Mouse (Mus musculus) kidney, embryonic 16.5 days (tissue): ENCODE measurements around the gene Mindy2. TPM values are rescaled to one million over a fixed set of nuclear protein-coding genes. Genes with fewer than 3 reads are reported as not detected.

Experiments
- ATAC-seq: fragments of 200-750 bp; cut with Nextera tagmentation; 2 replicates; pipeline ENCODE4 v1.8.0; 2017; ENCODE audit warnings: moderate TSS enrichment; ENCODE audit not compliant: low FRiP score, low TSS enrichment
- H3K27ac ChIP-seq: fragments of 300-500 bp; sonication (generic); 2 replicates; pipeline ENCODE4 v1.5.1; 2014; ENCODE audit warnings: low read length
- H3K27me3 ChIP-seq: fragments of 300-500 bp; sonication (generic); 2 replicates; pipeline ENCODE4 v1.6.1; 2014; ENCODE audit warnings: low read length, control low read depth, mixed read lengths; ENCODE audit not compliant: insufficient read depth
- H3K36me3 ChIP-seq: fragments of 300-500 bp; sonication (generic); 2 replicates; pipeline ENCODE4 v1.6.1; 2014; ENCODE audit warnings: low read length, control low read depth, mixed read lengths; ENCODE audit not compliant: insufficient read depth
- H3K4me1 ChIP-seq: fragments of 300-500 bp; sonication (generic); 2 replicates; pipeline ENCODE4 v1.6.1; 2014; ENCODE audit warnings: low read length, control low read depth, mixed read lengths; ENCODE audit not compliant: insufficient read depth
- H3K4me2 ChIP-seq: fragments of 300-500 bp; sonication (generic); replicated peaks from 2 replicates; pipeline ENCODE4 v1.6.1; 2014; ENCODE audit warnings: low read depth, low read length
- H3K4me3 ChIP-seq: fragments of 300-500 bp; sonication (generic); 2 replicates; pipeline ENCODE4 v1.5.1; 2014; ENCODE audit warnings: mild to moderate bottlenecking, low read length
- H3K9ac ChIP-seq: fragments of 300-500 bp; sonication (generic); replicated peaks from 2 replicates; pipeline ENCODE4 v1.6.1; 2014; ENCODE audit warnings: low read length
- H3K9me3 ChIP-seq: fragments of 300-500 bp; sonication (generic); 2 replicates; pipeline ENCODE4 v1.6.1; 2016; ENCODE audit warnings: low read length, control low read depth
- WGBS: fragments of 180-500 bp; shearing (Covaris S2); extraction: QIAGEN DNeasy Blood & Tissue Kit; methylation state at CpG from one replicate; pipeline ENCODE4 v1.1.7; 2014; 5-methylcytosine and 5-hydroxymethylcytosine counted together
- polyA plus RNA-seq: library from polyadenylated mRNA; unstranded; fragments of >200 nt; fragmentation: Nextera tagmentation; extraction: Ambion mirVana; gene quantifications from 2 replicates; pipeline ENCODE4 v1.2.1, GENCODE M21; 2015

The Mindy2 gene
- polyA plus RNA-seq, 1 experiment from 2014 or later: 8.8 TPM

DNA sequence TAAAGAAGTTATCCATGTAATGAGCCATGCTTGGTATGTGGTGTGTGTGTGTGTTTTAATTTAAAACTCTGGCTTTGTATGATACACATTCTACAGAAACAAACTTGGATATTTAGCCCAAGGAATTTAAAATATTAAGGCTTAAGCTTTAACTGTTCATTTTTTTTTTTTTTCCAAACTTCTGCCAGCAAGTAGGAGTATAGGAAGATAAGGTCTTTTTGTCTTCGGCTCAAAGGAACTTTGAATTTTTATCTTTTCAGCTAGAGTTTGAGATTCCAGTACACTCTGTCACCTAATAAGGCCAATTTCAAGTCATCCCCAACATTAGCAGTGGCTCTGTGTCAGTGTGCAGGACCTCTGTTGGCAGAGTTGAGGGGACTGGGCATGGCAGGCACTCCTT lies 25.2 kb upstream of the Mindy2 start:
- Histone ChIP-seq H3K36me3 (no peaks in the 10 kb centered on the region), H3K4me1 (peaks cover 18% of the 10 kb centered on the region), H3K9ac (no peak overlapping the region; the same call in 1 of the 2 replicates), H3K9me3 (no peaks in the 10 kb centered on the region), H3K4me2 (no peak overlapping the region), H3K4me3 (no peak overlapping the region), H3K27me3 (no peaks in the 10 kb centered on the region), H3K27ac (no peak overlapping the region)
- WGBS: 48% methylated on average over 1 of the region's 1 CpGs
- no peak for ATAC-seq

DNA sequence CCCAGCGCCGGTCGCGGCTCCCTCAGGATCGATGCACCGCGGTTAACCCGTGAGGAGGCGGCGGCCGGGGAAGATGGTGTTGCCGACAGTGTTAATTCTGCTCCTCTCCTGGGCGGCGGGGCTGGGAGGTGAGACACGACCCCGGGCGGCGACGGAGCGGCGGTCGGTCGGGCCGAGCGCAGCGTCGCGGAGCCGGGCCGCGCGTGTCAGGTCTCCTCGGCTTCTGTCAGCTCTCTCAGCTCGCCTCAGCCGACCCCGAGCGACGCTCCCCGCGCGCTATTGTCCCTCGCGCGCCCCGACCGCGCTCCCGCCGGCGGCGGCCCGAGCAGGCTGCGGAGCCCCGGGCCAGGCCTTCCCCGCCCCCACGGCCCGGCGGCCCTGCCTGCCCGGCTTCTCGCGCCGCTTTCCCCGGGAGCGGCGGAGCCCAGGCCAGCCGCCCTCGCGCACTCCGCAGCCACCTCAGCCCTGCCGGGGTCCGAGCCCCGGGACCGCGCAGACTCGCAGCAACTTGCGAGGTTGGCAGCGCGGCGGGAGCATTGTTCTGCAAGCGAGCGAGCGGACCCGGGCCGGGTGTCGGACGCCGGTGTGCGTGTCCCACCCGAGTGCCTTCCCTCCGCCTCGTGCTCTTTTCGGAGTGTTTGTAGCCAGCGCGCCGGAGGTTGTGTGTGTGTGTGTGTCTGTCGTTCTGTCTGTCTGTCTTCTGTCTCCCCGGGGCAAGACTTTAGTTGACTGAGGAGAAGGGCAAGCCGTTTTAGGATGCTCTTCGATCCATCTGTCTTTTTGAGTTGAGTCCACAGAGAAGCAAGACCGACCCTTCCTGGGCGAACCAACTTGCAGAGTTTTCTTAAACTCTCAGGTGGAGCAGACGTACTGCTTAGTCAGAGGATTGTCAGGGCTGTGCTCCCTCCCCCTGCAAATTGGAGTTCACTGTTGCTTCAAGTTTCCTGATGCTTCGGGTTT lies 22.4 kb upstream of the Mindy2 start:
- under 1% methylated on average over 79 of the region's 103 CpGs for WGBS
- Histone ChIP-seq H3K36me3 (no peaks in the 10 kb centered on the region), H3K9ac (peak overlapping the region; percentile 99), H3K4me3 (peak overlapping the region; percentile 95), H3K27ac (peak overlapping the region; percentile 97), H3K9me3 (no peaks in the 10 kb centered on the region), H3K4me1 (peaks cover 18% of the 10 kb centered on the region), H3K27me3 (no peaks in the 10 kb centered on the region), H3K4me2 (peak overlapping the region; percentile 84)
- peak; percentile 69 for ATAC-seq

DNA sequence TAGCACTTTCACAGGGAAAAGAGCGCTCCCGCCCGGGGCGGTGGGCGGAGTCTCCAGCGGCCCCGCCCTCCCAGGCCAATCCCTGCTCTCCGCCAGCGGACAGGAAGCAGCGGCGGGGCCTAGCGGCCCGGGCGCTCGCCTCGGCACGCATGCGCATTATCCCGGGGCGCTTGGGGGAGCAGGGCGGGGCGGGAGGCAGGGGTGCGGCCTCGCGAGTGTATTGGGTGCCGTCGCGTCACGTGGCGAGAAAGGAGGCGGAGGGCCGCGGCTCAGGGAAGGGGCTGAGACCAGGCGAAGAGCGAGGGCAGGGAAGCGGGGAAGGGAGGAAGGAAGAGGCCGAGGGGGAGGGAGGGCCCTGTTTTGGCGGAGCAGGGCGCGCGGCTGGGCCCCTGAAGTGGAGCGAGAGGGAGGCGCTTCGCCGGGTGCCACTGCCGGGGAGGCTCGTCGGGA lies 21.7 kb upstream of the Mindy2 start, which contains the start of gene Adam10:
Gene Adam10 (plus strand): TSS at position 316 of the 450 bp plus-strand sequence.
- no peaks in the 10 kb centered on the region for H3K9me3 ChIP-seq
- no peaks in the 10 kb centered on the region for H3K36me3 ChIP-seq
- H3K27me3 ChIP-seq: no peaks in the 10 kb centered on the region
- H3K4me1 ChIP-seq: peaks cover 18% of the 10 kb centered on the region
- peak; percentile 99 for ATAC-seq
- peak within 1 kb of the TSS; percentile 97 for H3K27ac ChIP-seq
- H3K4me3 ChIP-seq: peak within 1 kb of the TSS; percentile 95
- peak within 1 kb of the TSS; percentile 99 for H3K9ac ChIP-seq
- 1% methylated on average over 42 of the region's 48 CpGs for WGBS
- H3K4me2 ChIP-seq: peak within 1 kb of the TSS; percentile 84

DNA sequence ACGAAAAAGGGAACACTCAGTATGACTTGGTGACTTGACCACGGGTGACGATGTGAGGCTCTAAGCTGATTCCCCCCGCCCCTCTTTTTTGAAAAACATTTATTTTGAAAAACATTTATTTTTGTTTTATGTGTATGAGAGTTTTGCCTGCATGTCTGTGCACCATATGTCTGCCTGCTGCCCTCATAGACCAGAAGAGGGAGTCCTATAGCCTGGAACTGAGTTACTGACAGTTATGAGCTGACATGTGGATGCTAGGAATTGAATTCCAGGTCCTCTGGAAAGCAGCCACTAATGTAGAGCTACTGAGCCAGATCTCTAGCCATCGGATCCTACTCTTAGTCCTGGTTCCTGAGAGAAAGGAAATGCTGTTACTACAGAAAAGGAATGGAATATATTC lies 19.0 kb upstream of the Mindy2 start:
- no peak overlapping the region for H3K4me3 ChIP-seq
- no peak overlapping the region for H3K4me2 ChIP-seq
- H3K4me1 ChIP-seq: peaks cover 7% of the 10 kb centered on the region
- H3K27me3 ChIP-seq: no peaks in the 10 kb centered on the region
- no peak overlapping the region for H3K27ac ChIP-seq
- ATAC-seq: no peak
- no peak overlapping the region for H3K9ac ChIP-seq
- no peaks in the 10 kb centered on the region for H3K9me3 ChIP-seq
- 93% methylated on average over 5 of the region's 5 CpGs for WGBS
- H3K36me3 ChIP-seq: no peaks in the 10 kb centered on the region

DNA sequence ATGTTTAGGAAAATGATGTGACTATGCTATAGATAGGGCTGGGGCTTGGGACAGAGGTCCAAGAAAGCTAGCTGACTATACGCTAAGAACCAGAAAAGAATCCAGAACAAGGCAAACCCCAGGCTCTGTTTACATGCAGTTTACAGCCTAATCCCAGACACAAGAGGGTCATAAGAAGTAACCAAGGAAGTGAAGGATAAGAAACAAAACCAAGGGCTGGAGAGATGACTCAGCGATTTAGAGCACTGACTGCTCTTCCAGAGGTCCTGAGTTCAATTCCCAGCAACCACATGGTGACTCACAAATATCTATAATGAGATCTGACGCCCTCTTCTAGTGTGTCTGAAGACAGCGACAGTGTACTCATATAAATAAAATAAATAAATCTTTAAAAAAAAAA lies 18.1 kb upstream of the Mindy2 start:
- Histone ChIP-seq H3K27me3 (no peaks in the 10 kb centered on the region), H3K36me3 (no peaks in the 10 kb centered on the region), H3K4me1 (0 out of 2 replicates have a peak, but pooled peaks cover 1% of the 10 kb centered on the region), H3K4me3 (no peak overlapping the region), H3K9me3 (no peaks in the 10 kb centered on the region), H3K27ac (no peak overlapping the region), H3K4me2 (no peak overlapping the region), H3K9ac (no peak overlapping the region)
- 75% methylated on average over 4 of the region's 4 CpGs for WGBS
- ATAC-seq: no peak

DNA sequence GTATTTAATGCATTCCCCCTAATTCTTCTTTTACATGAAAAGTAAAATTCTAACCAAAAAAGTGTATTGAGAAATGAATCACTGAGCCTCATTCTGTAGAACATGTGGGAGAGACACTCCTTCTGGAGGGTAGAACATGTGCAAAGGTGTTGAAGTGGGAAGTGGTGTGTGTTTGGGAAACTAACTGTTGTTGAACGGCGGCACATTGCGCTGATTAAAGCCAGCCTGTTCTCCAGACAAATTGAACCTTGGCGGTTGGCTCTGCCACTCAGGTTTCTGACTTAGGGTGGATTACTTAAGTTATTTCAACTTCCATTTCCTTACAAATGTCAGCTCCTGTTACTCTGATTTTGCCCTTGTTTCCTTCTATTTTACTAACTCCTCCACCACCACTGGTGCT lies 16.7 kb upstream of the Mindy2 start:
- Histone ChIP-seq H3K27me3 (no peaks in the 10 kb centered on the region), H3K27ac (no peak overlapping the region), H3K9ac (no peak overlapping the region), H3K4me3 (no peak overlapping the region), H3K4me1 (no peaks in the 10 kb centered on the region), H3K9me3 (no peaks in the 10 kb centered on the region), H3K4me2 (no peak overlapping the region), H3K36me3 (no peaks in the 10 kb centered on the region)
- no peak for ATAC-seq
- 85% methylated on average over 4 of the region's 4 CpGs for WGBS

DNA sequence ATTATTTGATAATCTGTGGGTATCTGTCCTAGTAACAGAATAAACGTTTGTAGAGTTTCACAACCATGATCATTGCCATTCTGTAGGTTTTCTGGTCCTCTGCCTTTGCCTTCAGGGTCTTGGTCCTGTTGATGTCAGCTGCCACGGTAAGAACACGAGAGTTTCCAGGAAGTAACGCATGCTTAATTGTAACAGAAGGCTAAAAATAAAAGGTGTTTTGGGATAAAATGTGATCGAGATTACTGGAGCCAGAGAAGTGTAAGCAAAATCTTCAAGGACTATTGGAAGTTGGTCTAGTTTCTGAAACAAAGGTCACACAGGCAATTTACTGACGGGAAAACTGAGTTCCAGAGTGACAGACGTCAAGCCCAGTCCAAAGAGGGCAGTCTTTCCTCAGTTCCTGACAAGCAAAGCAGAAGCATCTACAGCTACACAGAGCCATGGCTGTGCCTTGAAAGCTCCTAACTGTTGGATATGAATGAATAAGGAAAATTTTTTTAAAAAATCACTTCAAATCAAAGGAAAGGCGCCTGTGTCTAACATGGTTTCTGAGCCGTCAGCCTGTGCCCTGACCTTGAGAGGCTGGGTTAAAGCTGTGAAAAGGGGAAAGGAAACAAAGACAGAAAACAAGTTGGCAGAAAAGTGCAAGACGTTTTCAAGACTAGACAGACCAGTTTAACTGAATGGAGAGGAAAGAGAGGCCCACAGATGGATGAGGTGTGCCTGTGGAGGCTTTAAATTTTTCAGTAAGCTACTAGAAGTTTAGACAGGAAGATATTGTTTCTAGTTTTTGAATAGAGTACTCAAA lies 15.0 kb upstream of the Mindy2 start:
- Histone ChIP-seq H3K4me1 (no peaks in the 10 kb centered on the region), H3K4me2 (no peak overlapping the region), H3K27ac (no peak overlapping the region), H3K27me3 (no peaks in the 10 kb centered on the region), H3K9me3 (no peaks in the 10 kb centered on the region; the same call in 1 of the 2 replicates), H3K9ac (no peak overlapping the region), H3K36me3 (no peaks in the 10 kb centered on the region), H3K4me3 (no peak overlapping the region)
- WGBS: 43% methylated on average over 10 of the region's 10 CpGs
- no peak for ATAC-seq

DNA sequence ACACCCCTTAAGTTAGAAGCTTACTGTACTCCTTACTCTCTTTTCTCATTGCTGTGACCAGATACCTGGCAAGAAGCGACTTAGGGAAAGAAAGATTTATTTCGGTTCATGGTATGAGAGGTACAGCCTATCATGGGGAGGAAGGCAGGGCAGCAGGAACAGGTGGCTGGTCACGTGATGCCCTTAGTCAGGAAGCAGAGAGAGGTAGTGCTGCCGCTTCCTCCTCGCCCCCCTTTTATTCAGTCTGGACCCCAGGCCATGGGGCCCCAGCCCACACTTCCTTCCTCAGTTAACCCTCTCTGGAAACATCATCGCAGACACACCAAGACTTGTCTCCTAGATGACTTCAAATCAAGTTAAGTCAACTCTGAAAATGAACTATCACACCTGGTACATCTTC lies 14.3 kb upstream of the Mindy2 start:
- 69% methylated on average over 6 of the region's 6 CpGs for WGBS
- H3K4me1 ChIP-seq: no peaks in the 10 kb centered on the region
- H3K9ac ChIP-seq: no peak overlapping the region
- H3K4me2 ChIP-seq: no peak overlapping the region
- no peaks in the 10 kb centered on the region for H3K36me3 ChIP-seq
- H3K27me3 ChIP-seq: no peaks in the 10 kb centered on the region
- no peak for ATAC-seq
- H3K4me3 ChIP-seq: no peak overlapping the region
- H3K9me3 ChIP-seq: no peaks in the 10 kb centered on the region; the same call in 1 of the 2 replicates
- H3K27ac ChIP-seq: no peak overlapping the region

DNA sequence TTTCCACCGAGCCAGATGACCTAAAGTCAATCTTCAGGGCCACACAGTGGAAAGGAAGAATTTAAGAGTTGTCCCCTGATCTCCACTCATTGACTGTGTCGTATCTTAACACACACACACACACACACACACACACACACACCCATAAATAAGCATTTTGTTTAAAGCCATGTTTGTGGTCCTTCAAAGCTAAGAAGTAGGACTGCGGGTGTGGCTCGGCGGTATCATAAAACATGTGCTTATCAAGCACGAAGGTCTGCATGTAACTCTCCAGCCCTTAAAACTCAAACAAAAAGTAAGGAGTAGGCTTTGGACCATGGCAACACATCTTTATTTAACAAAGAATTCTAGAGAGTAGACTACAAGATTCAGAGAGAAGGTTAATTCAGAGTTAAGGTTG lies 13.4 kb upstream of the Mindy2 start:
- Histone ChIP-seq H3K4me3 (no peak overlapping the region), H3K27me3 (no peaks in the 10 kb centered on the region), H3K4me1 (no peaks in the 10 kb centered on the region), H3K4me2 (no peak overlapping the region), H3K27ac (no peak overlapping the region), H3K9me3 (no peaks in the 10 kb centered on the region; the same call in 1 of the 2 replicates), H3K9ac (no peak overlapping the region), H3K36me3 (no peaks in the 10 kb centered on the region)
- 81% methylated on average over 6 of the region's 6 CpGs for WGBS
- no peak for ATAC-seq
